Mouse (Mus musculus): ENCODE results near the gene Txnrd1.

GRCm38 (mm10) chr10:82887354-82887753 lies 53.6 kb downstream of the Txnrd1 start:
- no peak for TF ChIP-seq CTCF (IDR thresholded peaks at IDR 0.05; ENCODE audit: low read depth)
- no peak for TF ChIP-seq EP300 (IDR thresholded peaks at IDR 0.05; ENCODE audit: low read depth)

Data from liver, embryonic 14.5 days (tissue).